Mouse (Mus musculus) common myeloid progenitor, adult 5-6 weeks (primary cell): ENCODE measurements around the gene Wdr63. TPM values are rescaled to one million over a fixed set of nuclear protein-coding genes. Genes with fewer than 3 reads are reported as not detected.

Experiments
- total RNA-seq: library from RNA; stranded (forward); fragments of 200-1000, 187-1606 nt; gene quantifications from 2 replicates; pipeline ENCODE4 v1.2.3, GENCODE M21; 2017

Wdr63 gene
- total RNA-seq, 1 experiment from 2014 or later = not detected

Other genes with a start within 250 kb of the Wdr63 start
- 50.3 and 52.5 TPM in 2 replicates for gene Bcl10, start 185.3 kb downstream of the Wdr63 start, total RNA-seq
- gene 2410004B18Rik, start 170.1 kb downstream of the Wdr63 start, total RNA-seq = 17.0 and 36.4 TPM in 2 replicates
- 11.8 and 14.1 TPM in 2 replicates for gene Syde2, start 120.3 kb downstream of the Wdr63 start, total RNA-seq
- gene Mcoln3, start 9.3 kb upstream of the Wdr63 start, total RNA-seq = 0.18 and 3.4 TPM in 2 replicates
- gene Mcoln2, start 41.7 kb upstream of the Wdr63 start, total RNA-seq = 8.2 and 11.1 TPM in 2 replicates
- gene Lpar3, start 112.8 kb upstream of the Wdr63 start, total RNA-seq = not detected in 2 replicates